Mouse (Mus musculus) urinary bladder, adult 2 months (tissue): ENCODE measurements around the gene Orm3. TPM values are rescaled to one million over a fixed set of nuclear protein-coding genes. Genes with fewer than 3 reads are reported as not detected.
"Not testable (repeated sequence)": the region's sequence is repeated elsewhere in the genome, so short reads cannot be mapped to it uniquely, and the experiment has no call there.

ENCODE experiments used
- DNase-seq: peaks from one replicate; pipeline ENCODE4 v3.0.0; 2022; ENCODE audit warnings: low spot score
- polyA plus RNA-seq: library from polyadenylated mRNA; depleted of rRNA; stranded (reverse); fragments of >200 nt; gene quantifications from 2 replicates; pipeline ENCODE4 v1.2.3, GENCODE M21; 2012; rRNA removed

Gene Orm3
- polyA plus RNA-seq: 0.32 and 0.39 TPM in 2 replicates

DNA sequence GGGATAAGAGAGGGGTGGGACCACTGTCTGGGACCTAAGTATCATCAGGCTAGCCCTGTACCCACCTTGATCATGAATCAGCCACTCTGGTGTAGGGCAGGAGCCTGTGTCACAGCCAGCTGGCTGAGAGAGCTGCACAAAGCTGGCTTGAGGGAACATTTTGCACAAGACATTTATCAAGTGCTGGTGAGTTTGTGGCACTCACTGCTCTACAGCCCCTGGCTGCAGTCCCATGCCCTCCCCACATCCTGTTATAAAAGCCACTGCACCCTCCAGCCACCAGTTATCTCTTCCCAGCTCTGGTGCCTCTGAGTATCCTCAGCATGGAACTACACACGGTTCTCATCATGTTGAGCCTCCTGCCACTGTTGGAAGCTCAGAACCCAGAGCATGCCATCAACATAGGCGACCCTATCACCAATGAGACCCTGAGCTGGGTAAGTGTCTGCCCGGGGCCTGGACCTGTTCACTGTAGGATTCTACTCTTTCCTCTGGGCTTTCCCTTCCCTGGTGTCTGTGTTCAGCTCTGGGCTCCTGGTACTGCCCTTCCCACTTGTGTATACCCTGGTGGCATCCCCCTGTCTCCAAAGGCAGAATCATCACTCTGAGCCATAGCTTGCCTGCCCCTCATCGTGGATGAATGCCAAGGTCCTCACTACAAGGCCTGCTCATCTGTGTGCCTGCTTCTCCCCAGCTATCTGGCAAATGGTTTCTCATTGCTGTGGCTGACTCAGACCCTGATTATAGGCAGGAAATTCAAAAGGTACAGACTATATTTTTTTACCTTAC is at the start of gene Orm3:
Gene Orm3 (plus strand): TSS at position 286 of the 789 bp plus-strand sequence.
- DNase-seq: no peak

DNA sequence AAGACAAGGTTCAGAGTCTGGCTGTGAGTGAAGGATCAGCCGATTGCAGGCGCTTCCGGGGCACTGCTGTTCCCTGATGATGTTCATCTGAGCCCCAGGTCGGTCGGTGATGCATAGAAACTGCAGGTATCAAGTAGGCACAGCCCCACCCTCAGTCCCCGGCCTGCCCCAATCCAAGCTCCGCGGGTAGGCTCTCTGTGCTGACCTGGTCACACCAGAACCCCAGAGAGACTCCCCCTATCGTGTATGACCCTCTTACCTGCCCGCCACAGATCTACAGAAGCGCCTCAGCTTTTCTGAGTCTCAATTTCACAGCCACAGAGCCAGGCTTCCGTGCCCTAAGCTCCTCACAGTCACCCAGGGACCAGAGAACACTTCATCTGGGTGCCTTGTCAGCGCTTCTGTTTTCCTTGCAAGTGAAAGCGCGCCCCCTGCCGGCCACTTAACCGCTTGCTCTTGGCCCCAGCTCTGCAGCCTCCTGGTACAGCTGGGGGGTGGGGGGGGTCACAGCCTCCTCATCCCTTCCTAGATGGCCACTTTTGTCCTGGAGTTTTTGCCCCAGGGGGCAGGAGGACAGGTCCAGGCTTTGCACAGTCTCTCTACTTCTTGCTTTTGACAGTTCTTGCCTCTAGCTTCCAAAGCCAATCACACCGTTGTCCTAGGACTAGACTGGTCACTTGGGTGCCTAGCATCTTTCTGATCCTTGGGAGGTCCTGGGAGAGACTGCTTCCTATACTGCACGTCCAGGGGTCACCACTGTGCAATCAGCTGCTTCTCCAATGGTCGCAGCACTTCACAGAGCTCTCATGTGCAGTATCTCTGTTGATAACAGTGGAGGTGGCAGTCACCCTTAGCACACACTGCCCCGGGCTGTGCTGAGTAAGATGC is 48.5 kb upstream of the Orm3 start:
- DNase-seq: peak; percentile 76

DNA sequence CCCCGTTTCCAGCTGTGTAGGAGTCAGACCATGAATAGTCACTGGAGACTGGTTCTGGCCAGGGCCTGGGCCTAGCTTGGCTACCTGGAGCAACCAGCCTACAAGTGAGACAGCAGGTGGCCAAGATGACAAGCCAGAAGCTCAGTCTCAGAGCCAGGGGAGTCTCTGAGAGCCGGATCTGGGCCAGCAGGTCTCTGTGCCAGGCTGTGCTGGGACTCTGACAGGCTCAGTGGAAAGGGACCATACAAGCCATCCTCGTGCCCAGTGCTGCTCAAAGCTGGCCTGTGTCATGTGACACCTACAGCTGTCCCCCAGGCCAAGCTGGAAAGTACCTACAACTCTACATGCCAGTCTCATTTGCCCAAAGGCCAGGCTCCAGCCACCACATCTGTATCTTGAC is 47.6 kb upstream of the Orm3 start:
- DNase-seq: no peak

DNA sequence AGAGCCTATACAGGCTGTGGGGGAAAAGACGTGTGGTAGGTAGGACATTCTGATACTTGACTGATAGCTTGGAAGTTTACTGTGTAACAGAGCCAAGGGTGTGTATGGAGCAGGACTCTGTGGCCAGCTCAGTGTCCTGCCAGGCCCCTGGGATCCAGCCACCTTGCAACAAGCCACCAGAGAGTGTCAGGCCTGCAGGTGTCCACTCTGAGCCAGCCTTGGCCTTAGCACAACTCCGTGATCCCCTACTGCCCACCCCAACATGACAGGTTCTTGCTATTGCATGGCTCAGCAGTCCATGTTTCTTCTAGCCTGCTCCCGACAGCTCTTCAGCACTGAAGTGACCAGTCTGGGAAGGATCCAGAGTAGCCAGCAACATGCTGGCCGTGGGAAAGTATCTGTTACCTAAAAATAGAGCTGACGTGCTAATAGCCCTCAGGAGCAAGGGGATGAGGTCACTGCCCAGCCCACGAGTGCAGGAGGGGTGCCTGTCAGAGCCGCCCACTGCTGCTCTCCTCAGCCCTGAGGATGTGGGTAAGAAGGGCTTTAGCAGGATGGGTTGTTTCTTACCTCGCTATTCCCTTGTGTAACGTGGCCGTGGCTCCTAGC is 45.6 kb upstream of the Orm3 start:
- no peak for DNase-seq

DNA sequence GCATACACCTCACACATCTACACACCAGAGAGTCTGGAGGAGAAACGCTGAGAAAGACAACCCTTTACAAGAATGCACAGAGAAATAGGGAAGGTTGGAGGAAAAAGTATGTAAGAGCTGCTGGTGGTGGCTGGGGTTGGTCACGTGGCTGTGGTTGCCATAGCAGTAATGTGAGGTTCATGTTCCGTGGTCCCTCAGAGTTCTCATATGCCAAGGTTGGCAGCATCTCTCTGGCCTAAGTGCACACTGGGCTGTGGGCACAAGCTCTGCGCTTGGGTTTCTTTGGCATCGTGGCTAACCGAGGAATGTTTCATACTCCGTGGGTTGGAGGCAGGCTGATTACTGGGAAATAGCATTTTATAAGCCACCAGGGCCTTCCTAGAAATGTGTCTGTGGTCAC is 44.5 kb upstream of the Orm3 start:
- no peak for DNase-seq

DNA sequence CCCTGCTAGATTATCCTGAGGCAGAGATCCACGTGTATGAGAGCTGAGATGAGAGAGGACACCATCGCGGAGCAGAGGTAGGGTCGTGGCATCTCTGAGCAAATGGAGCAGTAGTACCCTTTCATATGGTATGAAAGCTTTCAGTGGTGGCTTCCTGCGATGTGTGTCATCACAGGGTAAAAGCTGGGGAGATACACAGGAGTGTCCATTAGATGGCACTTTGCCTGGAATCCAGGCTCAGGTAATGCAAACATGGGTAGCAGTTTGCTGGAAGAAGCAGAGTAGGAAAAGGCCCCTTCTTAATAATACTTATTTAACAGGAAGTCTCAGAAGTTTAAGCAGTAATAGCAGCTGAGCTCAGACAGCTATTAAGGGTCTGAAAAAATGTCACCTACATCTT is 41.9 kb upstream of the Orm3 start:
- DNase-seq: no peak

DNA sequence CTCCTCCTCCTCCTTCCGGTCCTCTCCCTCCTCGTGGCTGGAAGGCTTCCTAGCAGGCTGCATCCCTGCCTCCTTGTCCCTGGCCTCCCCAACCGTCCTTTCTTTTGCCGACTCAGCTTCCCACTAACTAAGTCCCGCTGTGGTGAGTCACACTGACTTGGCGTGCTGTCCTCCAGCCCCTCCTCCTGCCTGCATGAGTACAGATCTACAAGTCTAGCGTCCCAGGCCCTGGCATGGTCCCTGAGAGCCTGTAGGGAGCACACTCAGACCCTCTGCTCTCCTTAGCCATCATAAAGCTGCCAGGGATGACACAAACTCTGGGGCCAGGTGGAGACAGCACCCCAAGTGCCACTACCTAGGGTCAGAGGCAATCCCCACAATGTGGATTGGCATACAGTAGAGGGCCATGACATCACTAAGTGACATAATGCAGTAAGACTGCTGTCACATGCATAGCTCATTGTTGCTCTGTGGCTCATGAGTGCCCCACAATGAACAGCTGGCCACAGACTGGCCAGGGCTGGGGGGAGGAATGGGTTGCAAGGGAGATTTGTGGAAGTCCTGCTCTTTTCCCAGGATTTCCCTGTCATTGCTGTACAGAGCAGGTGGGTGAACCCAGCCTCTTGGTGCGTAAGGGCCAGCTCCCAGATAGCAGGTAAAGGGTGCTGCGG is 39.8 kb upstream of the Orm3 start:
- no peak for DNase-seq

DNA sequence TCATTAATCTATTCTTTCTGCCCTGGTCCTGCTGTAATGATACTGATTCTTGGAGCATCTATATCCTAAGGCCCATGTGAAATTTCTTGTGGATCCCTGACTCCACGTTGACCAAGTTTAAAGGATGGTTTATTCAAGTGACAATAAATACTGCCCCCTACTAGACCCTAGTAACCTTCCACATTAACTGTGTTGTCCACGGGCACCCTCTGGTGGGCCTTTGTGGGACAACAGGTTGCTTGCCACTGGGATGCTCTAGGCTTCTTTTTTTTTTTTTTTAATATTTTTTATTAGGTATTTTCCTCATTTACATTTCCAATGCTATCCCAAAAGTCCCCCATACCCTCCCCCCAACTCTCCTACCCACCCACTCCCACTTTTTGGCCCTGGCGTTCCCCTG is 36.4 kb upstream of the Orm3 start:
- not testable (repeated sequence) for DNase-seq

DNA sequence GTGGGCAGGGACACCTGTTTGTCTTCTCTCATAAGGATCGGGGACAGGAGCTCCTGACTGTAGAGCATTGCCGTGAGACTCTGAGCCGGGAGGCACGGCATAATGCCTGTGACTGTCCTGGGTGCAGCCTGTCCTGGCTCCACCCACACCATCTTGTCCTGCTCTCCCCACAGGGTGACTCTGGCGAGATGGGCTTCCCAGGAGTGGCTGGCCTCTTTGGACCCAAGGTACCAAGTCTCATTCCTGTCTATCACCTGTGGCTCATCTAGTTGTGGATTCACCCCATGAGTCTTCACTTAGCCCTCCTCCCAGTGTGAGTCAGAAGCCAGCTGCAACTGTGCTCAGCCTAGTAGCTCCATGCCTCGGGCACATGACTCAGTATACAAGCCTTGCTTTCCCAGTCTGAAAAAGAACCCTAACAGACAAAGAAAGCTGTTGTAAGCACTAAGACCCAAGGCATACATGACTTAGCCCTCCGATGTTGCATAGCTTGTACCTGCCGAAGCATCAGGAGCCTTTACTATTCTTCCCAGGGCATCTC is 32.6 kb upstream of the Orm3 start:
- DNase-seq: no peak

DNA sequence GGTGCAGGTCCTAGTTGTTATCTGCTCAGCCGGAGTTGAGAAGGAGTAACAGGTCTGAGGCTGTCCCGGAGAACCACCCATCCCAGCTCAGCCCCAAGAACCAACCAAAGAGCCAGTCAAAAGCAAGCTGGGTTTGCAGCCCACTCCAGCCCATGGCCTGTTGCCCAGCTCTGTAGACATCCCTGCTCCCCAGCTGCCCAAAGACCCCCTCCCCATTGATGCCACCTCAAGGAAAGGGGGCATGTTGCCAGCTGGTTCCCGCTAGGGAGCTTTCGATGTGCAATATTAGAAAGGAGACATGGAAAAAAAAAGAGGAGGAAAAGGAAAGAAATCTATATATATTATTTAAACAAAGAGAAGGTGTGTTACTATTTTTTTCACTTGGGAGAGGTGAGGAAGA is 22.6 kb upstream of the Orm3 start:
- no peak for DNase-seq

DNA sequence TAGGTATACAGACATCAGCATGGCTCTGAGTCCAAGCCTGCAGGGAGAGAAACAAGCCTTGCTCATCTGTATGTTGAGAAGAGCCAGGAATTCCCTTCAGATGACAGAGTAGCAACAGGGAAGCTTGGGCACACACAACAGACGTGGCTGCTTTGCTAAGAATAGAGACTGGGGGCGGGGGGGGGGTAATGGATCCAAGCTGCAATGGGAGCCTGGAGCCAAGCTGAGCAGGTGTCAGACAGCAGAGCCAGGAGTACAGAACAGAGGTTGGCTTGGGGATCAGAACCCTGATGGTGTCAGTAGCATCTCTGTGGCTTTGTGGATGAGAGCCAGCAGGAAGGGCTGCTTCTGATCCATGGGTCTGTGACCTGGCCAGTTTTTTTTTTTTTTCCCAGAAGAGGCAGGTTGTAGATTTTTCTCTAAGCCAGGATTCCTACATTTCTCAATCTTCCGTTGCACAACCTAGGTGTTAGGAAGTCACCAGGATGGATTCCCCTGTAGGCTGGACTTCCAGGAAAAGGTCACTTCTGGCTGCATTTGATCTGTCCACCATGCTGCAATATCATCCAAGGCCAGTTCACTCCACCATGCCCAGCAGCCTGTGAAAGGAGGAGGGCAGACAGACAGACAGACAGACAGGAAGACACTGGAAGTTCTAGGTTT is 17.4 kb upstream of the Orm3 start:
- DNase-seq: no peak

DNA sequence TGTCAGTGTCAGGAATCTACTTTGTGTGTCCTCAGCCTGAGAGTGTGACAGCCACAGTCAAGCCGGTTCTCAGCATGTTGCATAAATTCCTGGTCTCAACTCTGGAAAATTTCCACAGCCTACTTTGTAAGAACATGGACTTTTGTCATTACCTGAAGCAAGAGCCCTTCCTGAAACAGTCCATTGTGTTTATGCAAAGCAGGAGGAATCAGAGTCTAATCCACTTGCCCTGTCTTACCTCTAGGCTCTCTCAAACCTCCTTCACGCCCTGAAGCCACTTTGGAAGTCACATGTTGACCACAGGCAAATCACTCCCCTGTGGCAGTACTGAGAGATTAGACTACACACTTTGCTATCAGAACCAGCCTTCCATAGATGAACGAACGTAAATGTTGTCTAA is 13.5 kb upstream of the Orm3 start:
- no peak for DNase-seq

DNA sequence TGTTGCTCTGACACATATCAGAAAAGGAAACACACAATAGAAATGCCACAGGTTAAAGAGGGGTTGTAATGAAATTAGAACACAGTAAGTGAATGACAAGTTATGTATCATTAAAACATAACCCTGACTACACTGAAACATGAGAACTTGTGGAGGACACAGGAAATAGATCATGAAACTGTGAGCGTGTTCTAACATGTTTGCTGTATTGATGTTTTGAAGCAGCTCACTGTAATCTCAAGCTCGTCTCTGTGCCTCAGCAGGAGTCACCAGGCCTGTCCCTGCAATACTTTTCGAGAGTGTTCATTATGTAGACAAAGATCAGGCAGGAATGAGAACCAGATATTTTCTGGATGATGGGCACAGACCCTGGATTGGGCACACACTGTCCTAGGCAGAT is 12.4 kb upstream of the Orm3 start:
- no peak for DNase-seq

DNA sequence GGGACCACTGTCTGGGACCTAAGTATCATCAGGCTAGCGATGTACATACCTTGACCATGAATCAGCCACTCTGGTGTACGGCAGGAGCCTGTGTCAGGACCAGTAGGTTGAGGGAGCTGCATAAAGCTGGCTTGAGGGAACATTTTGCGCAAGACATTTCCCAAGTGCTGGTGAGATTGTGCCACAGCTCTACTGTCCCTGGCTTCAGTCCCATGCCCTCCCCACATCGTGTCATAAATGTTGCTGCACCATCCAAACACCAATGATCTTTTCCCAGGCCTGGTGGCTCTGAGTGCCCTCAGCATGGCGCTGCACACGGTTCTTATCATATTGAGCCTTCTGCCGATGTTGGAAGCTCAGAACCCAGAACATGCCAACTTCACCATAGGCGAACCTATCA is 11.7 kb upstream of the Orm3 start, which contains the start of gene Orm1:
Gene Orm1 (plus strand): TSS at position 266 of the 400 bp plus-strand sequence.
- DNase-seq: no peak

DNA sequence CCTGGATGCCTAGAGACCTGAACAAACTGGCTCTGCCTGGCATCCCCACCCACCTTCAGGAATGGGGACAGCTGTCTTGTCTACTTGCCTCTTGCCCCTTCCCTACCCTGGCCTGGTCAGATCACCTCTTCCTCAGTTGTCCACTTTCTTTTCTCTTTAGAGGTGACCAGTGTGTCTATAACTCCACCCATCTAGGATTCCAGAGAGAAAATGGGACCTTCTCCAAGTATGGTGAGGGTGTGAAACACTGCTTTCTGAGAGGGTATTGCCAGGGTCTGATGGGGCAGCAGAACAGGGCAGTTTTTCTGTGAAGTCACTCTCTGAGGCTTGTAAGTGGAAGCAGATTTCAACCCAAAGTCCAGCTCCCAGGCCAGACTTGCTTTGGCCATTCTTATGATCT is 10.7 kb upstream of the Orm3 start:
- DNase-seq: no peak

DNA sequence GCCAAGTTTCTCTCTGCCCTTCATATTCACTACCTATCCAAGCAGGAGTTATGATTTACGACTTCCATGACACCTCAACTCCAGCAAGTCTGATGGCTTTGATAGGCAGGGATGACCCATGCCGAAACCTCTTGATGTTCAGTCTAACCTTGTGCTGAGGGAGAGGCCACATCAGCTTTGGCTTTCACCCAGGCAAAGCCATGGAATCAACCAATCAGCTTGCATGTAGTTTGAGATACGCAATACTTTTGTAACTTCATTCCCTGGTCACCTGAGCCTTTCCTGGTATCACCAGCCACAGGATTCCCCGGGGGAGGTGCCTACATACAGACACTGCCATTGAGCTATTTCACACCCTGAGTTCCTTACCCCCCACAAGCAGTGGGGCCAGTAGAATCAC is 9.3 kb upstream of the Orm3 start:
- no peak for DNase-seq

DNA sequence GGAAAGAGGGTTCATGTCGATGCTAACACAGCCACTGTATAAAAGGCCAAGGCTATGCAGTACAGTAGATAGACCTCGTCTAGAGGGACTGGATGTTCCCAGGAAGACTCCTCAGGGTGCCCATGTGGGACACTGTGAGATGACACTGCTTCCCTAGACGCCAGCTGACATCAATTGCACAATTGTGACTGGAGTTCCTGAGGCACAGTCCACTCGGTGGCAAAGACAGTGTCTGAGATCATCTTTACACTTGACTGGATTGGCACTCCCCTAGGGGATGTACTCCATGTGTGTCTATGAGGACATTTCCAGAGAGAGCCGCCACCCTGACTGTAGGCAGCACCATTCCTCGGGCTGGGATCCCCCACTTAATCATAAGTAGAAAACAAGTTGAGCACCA is 7.4 kb upstream of the Orm3 start:
- no peak for DNase-seq

DNA sequence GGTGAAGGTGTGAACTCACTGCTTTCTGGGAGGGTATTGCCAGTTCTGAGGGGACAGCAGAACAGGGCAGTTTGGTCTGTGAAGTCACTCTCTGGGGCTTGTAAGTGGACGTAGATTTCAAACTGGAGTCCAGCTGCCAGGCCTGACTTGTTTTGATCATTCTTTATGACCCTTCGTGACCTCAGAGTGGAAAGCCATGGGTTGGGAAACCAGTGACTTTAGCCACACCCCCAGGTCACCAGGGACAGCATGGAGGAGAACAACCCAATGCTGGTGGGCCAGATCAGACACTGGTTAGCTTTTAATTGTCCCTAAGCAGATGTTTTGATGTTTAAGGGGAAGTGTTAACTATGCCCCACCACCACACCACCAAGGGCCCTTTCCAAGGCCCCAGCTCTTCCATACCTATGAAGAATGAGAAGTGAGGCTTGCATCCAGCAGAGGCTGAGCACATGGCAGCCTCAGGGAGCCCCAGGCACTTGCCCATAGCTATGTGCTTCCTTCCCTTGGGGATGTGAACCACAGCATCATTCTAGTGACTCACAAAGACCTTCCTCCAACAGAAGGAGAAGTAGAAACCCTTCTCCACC is 1.1 kb downstream of the Orm3 start:
- no peak for DNase-seq

DNA sequence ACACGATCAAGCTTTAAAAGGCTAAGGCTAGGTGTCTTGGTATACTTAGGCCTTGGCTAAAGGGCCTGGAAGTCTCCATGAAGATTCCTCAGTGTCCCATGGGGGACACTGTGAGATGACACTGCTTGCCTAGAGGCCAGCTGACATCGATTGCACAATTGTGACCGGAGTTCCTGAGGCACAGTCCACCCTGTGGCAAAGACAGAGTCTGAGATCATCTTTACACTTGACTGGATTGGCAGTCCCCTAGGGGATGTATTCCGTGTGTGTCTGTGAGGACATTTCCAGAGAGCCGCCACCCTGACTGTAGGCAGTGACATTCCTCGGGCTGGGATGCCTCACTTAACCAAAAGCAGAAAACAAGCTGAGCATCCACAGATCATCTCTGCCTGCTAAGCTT is 3.9 kb downstream of the Orm3 start:
- DNase-seq: no peak

DNA sequence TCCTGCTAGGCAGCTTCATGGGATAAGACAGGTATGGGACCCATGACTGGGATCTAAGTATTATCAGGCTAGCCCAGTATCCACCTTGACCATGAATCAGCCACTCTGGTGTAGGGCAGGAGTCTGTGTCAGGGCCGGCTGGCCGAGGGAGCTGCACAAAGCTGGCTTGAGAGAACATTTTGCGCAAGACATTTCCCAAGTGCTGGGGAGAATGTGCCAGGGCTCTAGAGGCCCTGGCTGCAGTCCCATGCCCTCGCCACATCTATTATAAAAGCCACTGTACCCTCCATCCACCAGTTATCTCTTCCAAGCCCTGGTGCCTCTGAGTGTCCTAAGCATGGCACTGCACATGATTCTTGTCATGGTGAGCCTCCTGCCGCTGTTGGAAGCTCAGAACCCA is 6.2 kb downstream of the Orm3 start, which contains the start of gene Orm2:
Gene Orm2 (plus strand): TSS at position 300 of the 400 bp plus-strand sequence.
- DNase-seq: no peak

DNA sequence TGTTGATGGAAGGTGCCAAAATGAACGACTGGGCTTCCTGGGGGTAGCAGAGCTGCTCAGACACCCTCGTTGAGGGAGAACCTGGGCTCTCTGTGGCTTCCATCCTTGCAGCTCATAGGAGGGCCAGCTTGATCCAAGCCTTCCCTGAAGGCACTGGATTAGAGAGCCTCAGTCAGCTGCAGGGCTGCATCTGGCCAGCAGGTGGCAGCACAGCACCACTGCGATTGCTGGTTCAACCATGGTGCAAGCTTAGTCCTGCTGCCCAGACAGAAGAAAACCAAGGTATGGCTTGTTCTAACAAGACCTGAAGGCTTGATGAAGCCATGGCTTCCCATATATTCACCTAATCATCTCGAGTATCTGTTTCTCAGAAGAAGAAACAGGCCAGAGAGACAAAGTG is 12.6 kb downstream of the Orm3 start:
- DNase-seq: peak; percentile 70
